Mouse (Mus musculus) ES-E14 (cell line): Measurements from ENCODE around the gene Efcab12. TPM values are rescaled to one million over a fixed set of nuclear protein-coding genes. Genes with fewer than 3 reads are reported as not detected.

Source experiments
- DNase-seq: peaks from one replicate; pipeline ENCODE4 v3.0.0-alpha.2; 2013; ENCODE audit warnings: low read depth, low spot score
- H3K27ac ChIP-seq: 2 replicates; pipeline ENCODE4 v1.5.1; 2012; ENCODE audit warnings: low read depth, mild to moderate bottlenecking, low read length, moderate library complexity, mixed read lengths; ENCODE audit not compliant: poor library complexity, insufficient read depth, severe bottlenecking
- H3K36me3 ChIP-seq: 2 replicates; pipeline ENCODE4 v1.6.1; 2012; ENCODE audit warnings: mild to moderate bottlenecking, low read length, moderate library complexity, mixed read lengths; ENCODE audit not compliant: control insufficient read depth, poor library complexity, insufficient read depth, severe bottlenecking
- H3K4me1 ChIP-seq, 2 experiments: fragments of 150-350 bp in 1 of 2; sonication (generic) in 1 of 2; 2 replicates each; pipeline ENCODE4 v1.6.1; 2012; ENCODE audit warnings: low read length in 2 of 2, mild to moderate bottlenecking in 1 of 2, mixed read lengths in 1 of 2; ENCODE audit not compliant: control insufficient read depth in 2 of 2, insufficient read depth in 2 of 2, poor library complexity in 1 of 2
- H3K4me3 ChIP-seq, 2 experiments: fragments of 150-350 bp in 1 of 2; sonication (generic) in 1 of 2; 2 replicates each; pipeline ENCODE4 v1.5.1; 2012; ENCODE audit warnings: low read length in 2 of 2, low read depth in 1 of 2, mild to moderate bottlenecking in 1 of 2, mixed read lengths in 1 of 2; ENCODE audit not compliant: insufficient read depth in 1 of 2, poor library complexity in 1 of 2, severe bottlenecking in 1 of 2
- H3K9ac ChIP-seq: 2 replicates; pipeline ENCODE4 v1.6.1; 2012; ENCODE audit warnings: low read depth, mild to moderate bottlenecking, low read length, mixed read lengths; ENCODE audit not compliant: poor library complexity, insufficient read depth, severe bottlenecking
- H3K9me3 ChIP-seq: fragments of 150-350 bp; sonication (generic); 2 replicates; pipeline ENCODE4 v1.6.1; 2012; ENCODE audit warnings: low read depth, mild to moderate bottlenecking, low read length; ENCODE audit not compliant: control insufficient read depth, insufficient read depth
- CHD2 ChIP-seq: IDR thresholded peaks from 2 replicates; pipeline ENCODE4 v1.6.1; 2014; ENCODE audit warnings: mild to moderate bottlenecking, low read depth, low read length, inconsistent platforms
- HCFC1 ChIP-seq: IDR thresholded peaks from 2 replicates; pipeline ENCODE4 v1.6.1; 2012; ENCODE audit warnings: low read length, inconsistent platforms, borderline replicate concordance; ENCODE audit not compliant: insufficient read depth
- MAFK ChIP-seq: IDR thresholded peaks from 2 replicates; pipeline ENCODE4 v1.6.1; 2014; ENCODE audit warnings: mild to moderate bottlenecking, low read depth, low read length, inconsistent platforms; ENCODE audit not compliant: insufficient read depth
- ZC3H11A ChIP-seq: IDR thresholded peaks from 2 replicates; pipeline ENCODE4 v1.6.1; 2012; ENCODE audit warnings: low read depth, mild to moderate bottlenecking, inconsistent platforms, low read length, borderline replicate concordance
- ZNF384 ChIP-seq: IDR thresholded peaks from 2 replicates; pipeline ENCODE4 v1.6.1; 2012; ENCODE audit warnings: low read depth, low read length, inconsistent platforms
- in situ Hi-C, 2 experiments: fragments of 600-800 bp; cut with MboI; formaldehyde crosslinking; loops; one replicate each; pipeline ENCODE4 v1.15.1; 2025; ENCODE audit warnings: low sequenced_read_pairs in 2 of 2, inconsistent platforms in 1 of 2; ENCODE audit not compliant: unreplicated experiment in 2 of 2
- total RNA-seq: library from RNA; depleted of rRNA; stranded (reverse); fragments of 300-350 nt; gene quantifications from 2 replicates; pipeline ENCODE4 v1.2.3, GENCODE M21; 2012

The Efcab12 gene
- total RNA-seq, 1 experiment, result 1.3 TPM

DNA sequence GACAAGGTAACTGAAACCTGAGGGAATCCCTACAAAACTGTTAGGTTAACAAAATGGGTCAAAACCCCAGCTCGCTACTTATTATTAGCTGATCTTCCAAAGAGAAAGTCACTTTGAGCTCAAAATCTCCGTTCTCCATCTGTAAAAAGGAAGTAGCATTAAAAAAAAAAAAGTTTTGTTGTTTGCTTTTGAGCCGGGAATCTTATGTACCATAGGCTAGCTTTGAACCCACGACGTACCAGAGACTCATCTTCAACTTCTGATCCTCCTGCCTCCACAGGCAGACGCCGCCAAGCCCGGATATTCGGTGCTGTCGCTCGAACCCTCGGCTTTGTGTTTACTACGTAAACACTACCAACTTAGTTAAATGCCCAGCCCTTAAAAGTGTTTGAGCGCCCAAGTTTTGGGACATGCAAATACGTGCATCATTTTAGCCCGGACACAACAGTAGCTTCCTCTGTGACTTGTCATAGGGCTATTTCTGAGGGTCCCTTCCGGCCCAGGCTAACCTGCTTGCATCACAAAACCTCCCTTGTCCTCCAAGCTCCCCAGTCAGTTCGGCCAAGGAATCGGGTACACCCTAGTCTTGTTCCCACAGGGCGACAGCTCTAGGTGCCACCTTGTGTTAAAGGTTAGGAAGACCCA is 14.4 kb upstream of the Efcab12 start:
- Histone ChIP-seq H3K27ac (peak overlapping the region; percentile 81), H3K9me3 (no peaks in the 10 kb centered on the region), H3K4me1 (no peaks in the 10 kb centered on the region), H3K9ac (peak overlapping the region; percentile 83), H3K36me3 (peaks cover 12% of the 10 kb centered on the region), H3K4me3 (peak overlapping the region; percentile 76 to 84)
- in situ Hi-C loops, result no loop called here
- DNase-seq, result no peak
- no peak for TF ChIP-seq MAFK
- TF ChIP-seq CHD2, result no peak
- TF ChIP-seq HCFC1, result no peak
- no peak for TF ChIP-seq ZC3H11A

GRCm38 (mm10) chr6:115848598-115849304 is 10.5 kb upstream of the Efcab12 start:
- Histone ChIP-seq H3K36me3 (peaks cover 22% of the 10 kb centered on the region), H3K27ac (no peak overlapping the region), H3K4me1 (peaks cover 0 to 2% of the 10 kb centered on the region in 2 experiments; a peak in 1 of 4 replicates), H3K9ac (no peak overlapping the region), H3K4me3 (no peak overlapping the region), H3K9me3 (no peaks in the 10 kb centered on the region)
- no peak for DNase-seq
- in situ Hi-C loops, result no loop called here
- TF ChIP-seq ZC3H11A (no peak), MAFK (no peak), ZNF384 (no peak), CHD2 (no peak), HCFC1 (no peak)

DNA sequence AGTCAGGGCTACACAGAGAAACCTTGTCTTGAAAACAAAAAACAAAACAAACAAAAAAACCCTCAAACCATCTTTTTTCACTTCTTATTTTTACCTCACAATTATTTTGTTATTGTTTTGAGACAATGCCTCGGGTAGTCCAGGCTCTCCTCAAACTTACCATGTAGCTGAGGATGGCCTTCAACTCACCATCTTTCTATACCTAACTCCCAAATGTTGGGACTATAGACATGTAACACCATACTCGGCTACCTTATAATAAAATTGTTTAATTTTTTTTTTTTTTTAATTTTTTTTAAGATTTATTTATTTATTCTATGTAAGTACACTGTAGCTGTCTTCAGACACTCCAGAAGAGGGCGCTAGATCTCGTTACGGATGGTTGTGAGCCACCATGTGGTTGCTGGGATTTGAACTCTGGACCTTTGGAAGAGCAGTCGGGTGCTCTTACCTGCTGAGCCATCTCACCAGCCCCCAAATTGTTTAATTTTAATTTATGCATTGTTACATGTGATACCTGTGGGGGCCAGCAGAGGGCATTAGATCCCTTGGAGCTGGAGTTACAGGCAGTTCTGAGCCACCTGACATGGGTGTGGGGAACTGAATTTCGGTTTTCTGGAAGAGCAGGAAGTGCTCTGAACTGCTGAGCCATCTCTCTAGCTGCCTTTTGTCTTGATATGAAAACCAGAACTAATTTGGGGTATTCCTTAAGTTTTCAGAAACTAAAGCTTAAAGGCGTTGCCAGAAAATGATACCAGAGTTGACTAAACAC is 8.6 kb upstream of the Efcab12 start:
- in situ Hi-C loops, result no loop called here
- H3K27ac ChIP-seq, result no peak overlapping the region
- H3K9me3 ChIP-seq, result no peaks in the 10 kb centered on the region
- H3K36me3 ChIP-seq, result peaks cover 23% of the 10 kb centered on the region
- peaks cover 0 to 2% of the 10 kb centered on the region in 2 experiments; a peak in 1 of 4 replicates for H3K4me1 ChIP-seq
- DNase-seq, result no peak
- no peak overlapping the region for H3K9ac ChIP-seq
- TF ChIP-seq HCFC1 (no peak), CHD2 (no peak)
- no peak overlapping the region for H3K4me3 ChIP-seq

DNA sequence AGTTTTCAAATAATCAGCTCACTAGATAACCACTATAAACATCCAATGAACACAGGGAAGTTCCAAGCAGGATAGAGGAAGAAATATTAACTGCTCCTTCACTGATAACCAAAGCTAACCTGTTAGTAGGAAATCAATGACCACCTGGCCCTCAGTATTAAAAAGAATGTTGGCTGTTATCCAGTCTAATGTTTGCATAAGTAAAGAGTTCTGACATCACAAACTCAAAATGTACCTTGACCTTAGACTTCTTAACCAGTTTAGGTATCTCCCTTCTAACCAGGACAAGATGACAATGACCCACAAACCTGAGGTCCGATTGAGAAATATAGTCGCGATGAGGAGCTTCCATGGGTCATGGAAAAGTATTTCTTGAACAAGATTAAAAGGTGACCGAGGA is 6.8 kb upstream of the Efcab12 start:
- no peak overlapping the region for H3K27ac ChIP-seq
- peaks cover 22% of the 10 kb centered on the region for H3K36me3 ChIP-seq
- H3K4me3 ChIP-seq, result no peak overlapping the region
- no peaks in the 10 kb centered on the region for H3K9me3 ChIP-seq
- TF ChIP-seq HCFC1 (no peak), MAFK (no peak), ZNF384 (no peak), ZC3H11A (no peak), CHD2 (no peak)
- DNase-seq, result no peak
- no peak overlapping the region for H3K9ac ChIP-seq
- peaks cover 0 to 2% of the 10 kb centered on the region in 2 experiments; a peak in 1 of 4 replicates for H3K4me1 ChIP-seq
- in situ Hi-C loops, result no loop called here
